10 mouse cellular contexts compared by ENCODE assay signal in the genomic region with DNA sequence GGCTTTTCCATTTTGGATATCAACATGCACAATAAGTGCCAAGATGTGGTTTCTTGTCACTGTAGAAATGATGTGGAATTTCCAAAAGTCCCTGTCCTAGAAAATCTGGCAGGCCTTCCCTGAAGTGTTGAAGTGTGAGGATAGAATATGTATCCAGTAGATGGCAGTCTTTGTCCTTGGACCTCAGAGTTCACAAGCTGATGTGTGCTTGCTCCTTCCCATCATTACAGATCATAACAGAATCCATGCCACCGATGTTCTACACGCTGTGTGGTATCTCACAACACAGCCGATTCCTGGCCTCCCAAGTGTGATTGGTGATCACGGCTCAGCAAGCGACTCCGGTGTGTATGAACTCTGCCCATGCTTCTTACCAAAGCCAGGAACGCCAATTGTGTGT. TPM values are rescaled to one million over a fixed set of nuclear protein-coding genes. Genes with fewer than 3 reads are reported as not detected.
DNase-seq lines count a peak whose midpoint lies in the region; ATAC-seq and TF ChIP-seq lines count a peak whose summit lies in the region.
"Had no signal": no experiment of that assay in that cellular context is flagged by ENCODE, and none has a peak within 500 bp of the region (broad histone marks: within the 10 kb centered on the region; RNA-seq: fewer than 3 reads in every experiment).

No protein-coding gene starts in this region.

- no peak overlapping the region for H3K27ac ChIP-seq in limb, embryonic 14.5 days (replicated peaks; ENCODE audit: low read depth, low read length)
- no peak overlapping the region for H3K27ac ChIP-seq in limb, embryonic 10.5 days
- H3K27ac ChIP-seq in heart, postnatal 0 days (ENCODE audit: low read depth), result no peak overlapping the region
- no peak overlapping the region for H3K27ac ChIP-seq in midbrain, embryonic 10.5 days (replicated peaks)

- H3K36me3 ChIP-seq in limb, embryonic 14.5 days (ENCODE audit: control insufficient read depth, insufficient read depth, low read length), result peaks cover 15% of the 10 kb centered on the region
- H3K36me3 ChIP-seq in limb, embryonic 10.5 days, result no peaks in the 10 kb centered on the region
- peaks cover 32% of the 10 kb centered on the region for H3K36me3 ChIP-seq in heart, postnatal 0 days (replicated peaks; ENCODE audit: control insufficient read depth, insufficient read depth, low read length)
- H3K36me3 ChIP-seq in midbrain, embryonic 10.5 days, result no peaks in the 10 kb centered on the region

- H3K9me3 ChIP-seq in limb, embryonic 14.5 days (ENCODE audit: control insufficient read depth, low read length), result no peaks in the 10 kb centered on the region
- no peaks in the 10 kb centered on the region for H3K9me3 ChIP-seq in limb, embryonic 10.5 days (replicated peaks)
- no peaks in the 10 kb centered on the region for H3K9me3 ChIP-seq in heart, postnatal 0 days (replicated peaks; ENCODE audit: control insufficient read depth, low read length)
- no peaks in the 10 kb centered on the region for H3K9me3 ChIP-seq in midbrain, embryonic 10.5 days (replicated peaks)

- H3K4me3 ChIP-seq in limb, embryonic 14.5 days (replicated peaks; ENCODE audit: low read length), result no peak overlapping the region
- no peak overlapping the region for H3K4me3 ChIP-seq in limb, embryonic 10.5 days
- H3K4me3 ChIP-seq in heart, postnatal 0 days (ENCODE audit: low read depth, low read length), result no peak overlapping the region
- no peak overlapping the region for H3K4me3 ChIP-seq in midbrain, embryonic 10.5 days

- no peak overlapping the region for H3K9ac ChIP-seq in limb, embryonic 14.5 days (ENCODE audit: low read depth, low read length, severe bottlenecking)
- no peak overlapping the region for H3K9ac ChIP-seq in heart, postnatal 0 days (replicated peaks; ENCODE audit: low read depth, low read length)

- no peak for TF ChIP-seq POLR2A in limb, embryonic 14.5 days (IDR thresholded peaks at IDR 0.05; ENCODE audit: borderline replicate concordance, extremely low read depth, insufficient read depth, insufficient read length)

- TF ChIP-seq CTCF in heart, postnatal 0 days (IDR thresholded peaks at IDR 0.05; ENCODE audit: low read depth), result peak; percentile 62

- peak; percentile 63; the same call in 1 of the 2 replicates for ATAC-seq in cerebellum, adult (ENCODE audit: insufficient number of reproducible peaks, low FRiP score, low TSS enrichment)
- 0 out of 2 replicates have a peak, but pooled peaks have one; percentile 19 for ATAC-seq in limb, embryonic 14.5 days (ENCODE audit: low FRiP score, low read depth)
- peak; percentile 53; the same call in 1 of the 2 replicates for ATAC-seq in heart, postnatal 0 days (ENCODE audit: insufficient read depth, low read depth)
- ATAC-seq in erythroblast, adult 5-6 weeks (replicated peaks; ENCODE audit: low FRiP score, poor library complexity, severe bottlenecking), result no peak

- no peaks in the 10 kb centered on the region for H3K27me3 ChIP-seq in limb, embryonic 14.5 days (ENCODE audit: control insufficient read depth, insufficient read depth, low read length)
- H3K27me3 ChIP-seq in limb, embryonic 10.5 days (ENCODE audit: low read depth, poor library complexity, severe bottlenecking), result peaks cover 9% of the 10 kb centered on the region; the same call in 1 of the 2 replicates
- no peaks in the 10 kb centered on the region for H3K27me3 ChIP-seq in heart, postnatal 0 days (ENCODE audit: control insufficient read depth, insufficient read depth, low read length)
- H3K27me3 ChIP-seq in midbrain, embryonic 10.5 days (ENCODE audit: low read depth, poor library complexity, severe bottlenecking), result 0 out of 2 replicates have a peak, but pooled peaks cover 5% of the 10 kb centered on the region

- 67% methylated on average over 7 of the region's 7 CpGs for WGBS in limb, embryonic 14.5 days
- WGBS in limb, embryonic 10.5 days, result 86% methylated on average over 7 of the region's 7 CpGs
- 62% methylated on average over 7 of the region's 7 CpGs for WGBS in heart, postnatal 0 days
- WGBS in midbrain, embryonic 10.5 days, result 78% methylated on average over 7 of the region's 7 CpGs

- no peaks in the 10 kb centered on the region for H3K4me1 ChIP-seq in limb, embryonic 14.5 days (ENCODE audit: control insufficient read depth, insufficient read depth, low read length)
- no peaks in the 10 kb centered on the region for H3K4me1 ChIP-seq in limb, embryonic 10.5 days
- H3K4me1 ChIP-seq in heart, postnatal 0 days (ENCODE audit: control insufficient read depth, insufficient read depth), result 0 out of 2 replicates have a peak, but pooled peaks cover 9% of the 10 kb centered on the region
- no peaks in the 10 kb centered on the region for H3K4me1 ChIP-seq in midbrain, embryonic 10.5 days

- no peak overlapping the region for H3K4me2 ChIP-seq in limb, embryonic 14.5 days (replicated peaks; ENCODE audit: low read depth, low read length, severe bottlenecking)
- no peak overlapping the region for H3K4me2 ChIP-seq in heart, postnatal 0 days (ENCODE audit: low read depth, low read length)

- no peak for TF ChIP-seq EP300 in heart, postnatal 0 days (IDR thresholded peaks at IDR 0.05; ENCODE audit: low read depth)

- DNase-seq in cerebellum, adult 9-11 months, result no peak
- DNase-seq in limb, embryonic 14.5 days (ENCODE audit: low spot score), result peak; percentile 59
- DNase-seq in limb, embryonic 10.5 days (ENCODE audit: low spot score), result no peak
- peak; percentile 56 for DNase-seq in heart, postnatal 0 days (ENCODE audit: low spot score)
- peak; percentile 17 for DNase-seq in midbrain, embryonic 10.5 days (ENCODE audit: low spot score)
- no peak for DNase-seq in thymus, postnatal 25 days

RNA-seq across cellular contexts. Expression of gene Slco1c1, which starts 36.9 kb away (rescaled TPM):
- polyA plus RNA-seq in limb, embryonic 14.5 days (2012; rRNA removed), result 0.26 and 0.29 TPM in 2 replicates
- polyA plus RNA-seq in limb, embryonic 14.5 days (2014; fragmentation: Nextera tagmentation; extraction: Ambion mirVana), result 0.33 and 0.43 TPM in 2 replicates
- polyA plus RNA-seq in limb, embryonic 10.5 days (2016; fragmentation: Nextera tagmentation; extraction: Ambion mirVana), result 0.09 TPM in 1 of 2 replicates, not detected in the other
- total RNA-seq in heart, postnatal 0 days (2014; rRNA removed; ENCODE audit: low replicate concordance), result 0.04 TPM in 1 of 2 replicates, not detected in the other
- 0.71 TPM in 2 replicates for polyA plus RNA-seq in heart, postnatal 0 days (2015; fragmentation: Nextera tagmentation; extraction: Ambion mirVana)
- polyA plus RNA-seq in midbrain, embryonic 10.5 days (2016; fragmentation: Nextera tagmentation; extraction: Ambion mirVana), result 1.1 and 1.3 TPM in 2 replicates
- total RNA-seq in erythroblast, adult 5-6 weeks (2015; ENCODE audit: low replicate concordance), result not detected in 2 replicates
- total RNA-seq in erythroblast, adult 5-6 weeks (2017; ENCODE audit: low replicate concordance), result not detected in 2 replicates
- polyA plus RNA-seq: C2C12; liver, embryonic 16.5 days had no signal

Comparison
In these comparisons a context has a peak if more than half of its experiments do, and no peak if none do; other contexts are left out.
1. DNase-seq: peak in limb, embryonic 14.5 days (single experiment), heart, postnatal 0 days (single experiment) and midbrain, embryonic 10.5 days (single experiment); none in cerebellum, adult 9-11 months (single experiment), limb, embryonic 10.5 days (single experiment) and thymus, postnatal 25 days (single experiment).